Mouse (Mus musculus) limb, embryonic 15.5 days (tissue): ENCODE results near the gene Ifna15. TPM values are rescaled to one million over a fixed set of nuclear protein-coding genes. Genes with fewer than 3 reads are reported as not detected.

ENCODE experiments used
- polyA plus RNA-seq: library from polyadenylated mRNA; unstranded; fragments of >200 nt; fragmentation: Nextera tagmentation; extraction: Ambion mirVana; gene quantifications from 2 replicates; pipeline ENCODE4 v1.2.1, GENCODE M21; 2015

Gene Ifna15
- polyA plus RNA-seq, 1 experiment from 2014 or later, result not detected

Other genes starting within 250 kb of the Ifna15 start
- gene Hacd4, start 119.3 kb downstream of the Ifna15 start, polyA plus RNA-seq, result 9.1 TPM in 2 replicates
- gene Ifnb1, start 35.5 kb downstream of the Ifna15 start, polyA plus RNA-seq, result not detected in 2 replicates
- not detected in 2 replicates for gene Ifna14, start 13.6 kb upstream of the Ifna15 start, polyA plus RNA-seq
- not detected in 2 replicates for gene Ifna9, start 34.1 kb upstream of the Ifna15 start, polyA plus RNA-seq
- gene Ifna12, start 45.1 kb upstream of the Ifna15 start, polyA plus RNA-seq, result not detected in 2 replicates
- gene C87499, start 76.2 kb upstream of the Ifna15 start, polyA plus RNA-seq, result not detected in 2 replicates
- gene Ifna13, start 86.2 kb upstream of the Ifna15 start, polyA plus RNA-seq, result not detected in 2 replicates
- not detected in 2 replicates for gene Ifna16, start 118.7 kb upstream of the Ifna15 start, polyA plus RNA-seq
- gene Ifna2, start 125.7 kb upstream of the Ifna15 start, polyA plus RNA-seq, result not detected in 2 replicates
- gene Ifnab, start 133.1 kb upstream of the Ifna15 start, polyA plus RNA-seq, result not detected in 2 replicates
- gene Gm26566, start 163.6 kb upstream of the Ifna15 start, polyA plus RNA-seq, result 0.56 and 1.1 TPM in 2 replicates
- gene Klhl9, start 164.2 kb upstream of the Ifna15 start, polyA plus RNA-seq, result 93.3 and 105 TPM in 2 replicates
- gene Gm13271, start 196.6 kb upstream of the Ifna15 start, polyA plus RNA-seq, result not detected in 2 replicates
- gene Gm13283, start 201.9 kb upstream of the Ifna15 start, polyA plus RNA-seq, result 0.36 and 0.60 TPM in 2 replicates
- gene Gm13290, start 215.6 kb upstream of the Ifna15 start, polyA plus RNA-seq, result 0.76 and 0.87 TPM in 2 replicates
- gene Gm13289, start 218.7 kb upstream of the Ifna15 start, polyA plus RNA-seq, result not detected in 2 replicates
- not detected in 2 replicates for gene Gm13272, start 221.6 kb upstream of the Ifna15 start, polyA plus RNA-seq
- 0.26 and 0.37 TPM in 2 replicates for gene Ifnz, start 223.9 kb upstream of the Ifna15 start, polyA plus RNA-seq
- not detected in 2 replicates for gene Gm13276, start 227.5 kb upstream of the Ifna15 start, polyA plus RNA-seq
- gene Gm13277, start 230.4 kb upstream of the Ifna15 start, polyA plus RNA-seq, result not detected in 2 replicates
- not detected in 2 replicates for gene Gm13278, start 233.3 kb upstream of the Ifna15 start, polyA plus RNA-seq
- gene Gm13275, start 236.2 kb upstream of the Ifna15 start, polyA plus RNA-seq, result not detected in 2 replicates
- not detected in 2 replicates for gene Gm13279, start 239.2 kb upstream of the Ifna15 start, polyA plus RNA-seq
- gene Gm13285, start 241.4 kb upstream of the Ifna15 start, polyA plus RNA-seq, result 0.93 and 1.4 TPM in 2 replicates
- 0.36 TPM in 1 of 2 replicates, not detected in the other for gene Gm13287, start 245.0 kb upstream of the Ifna15 start, polyA plus RNA-seq
- 0.15 TPM in 1 of 2 replicates, not detected in the other for gene Gm13288, start 247.3 kb upstream of the Ifna15 start, polyA plus RNA-seq